Mouse (Mus musculus): ENCODE data around the gene Fgfr2.

DNA sequence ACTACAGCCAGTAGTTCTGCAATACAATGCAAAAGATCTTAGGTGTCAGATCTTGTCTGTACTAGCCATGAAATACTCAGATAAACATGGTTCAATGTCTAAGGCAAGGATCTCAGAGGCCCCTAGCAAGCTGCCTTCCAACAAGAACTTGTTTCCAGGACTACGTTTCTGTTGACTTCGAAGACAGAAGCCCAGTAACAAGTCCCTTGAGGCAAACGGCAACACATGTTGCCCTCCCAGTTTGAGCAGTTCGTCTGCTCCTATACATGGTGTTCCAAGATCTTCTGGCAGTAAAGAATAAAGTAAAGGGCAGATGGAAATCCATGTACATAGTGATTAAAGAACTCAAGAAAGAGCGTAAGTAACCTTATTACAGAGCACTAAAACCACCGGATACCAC lies 269.8 kb downstream of the Fgfr2 start:
- no peak for TF ChIP-seq CTCF (conservative IDR thresholded peaks at IDR 0.05; ENCODE audit: insufficient read depth, insufficient read length, low read depth, low read length)
- TF ChIP-seq POLR2A (IDR thresholded peaks at IDR 0.05; ENCODE audit: low read depth, low read length), result no peak

All from kidney, adult 2 months (tissue).